Mouse (Mus musculus) heart, embryonic 10.5 days (tissue): ENCODE results near the gene Ang. TPM values are rescaled to one million over a fixed set of nuclear protein-coding genes. Genes with fewer than 3 reads are reported as not detected.
"Not testable (repeated sequence)": the region's sequence is repeated elsewhere in the genome, so short reads cannot be mapped to it uniquely, and the experiment has no call there.

Experiments
- DNase-seq: peaks from one replicate; pipeline ENCODE4 v3.0.0-alpha.2; 2017; ENCODE audit warnings: low spot score
- H3K27ac ChIP-seq: fragments of 300-500 bp; sonication (generic); 2 replicates; pipeline ENCODE4 v1.5.1; 2016; ENCODE audit warnings: mild to moderate bottlenecking
- H3K27me3 ChIP-seq: fragments of 300-500 bp; sonication (generic); 2 replicates; pipeline ENCODE4 v1.6.1; 2016; ENCODE audit warnings: mild to moderate bottlenecking; ENCODE audit not compliant: poor library complexity, insufficient read depth, severe bottlenecking
- H3K36me3 ChIP-seq: fragments of 300-500 bp; sonication (generic); 2 replicates; pipeline ENCODE4 v1.6.1; 2016; ENCODE audit warnings: mild to moderate bottlenecking, moderate library complexity
- H3K4me1 ChIP-seq: fragments of 300-500 bp; sonication (generic); 2 replicates; pipeline ENCODE4 v1.6.1; 2016; ENCODE audit warnings: mild to moderate bottlenecking
- H3K4me3 ChIP-seq: fragments of 300-500 bp; sonication (generic); 2 replicates; pipeline ENCODE4 v1.5.1; 2016; ENCODE audit warnings: mild to moderate bottlenecking, moderate library complexity
- H3K9me3 ChIP-seq: fragments of 300-500 bp; sonication (generic); 2 replicates; pipeline ENCODE4 v1.6.1; 2016; ENCODE audit warnings: mild to moderate bottlenecking, moderate library complexity
- WGBS: fragments of 180-500 bp; shearing (Covaris S2); methylation state at CpG from one replicate; pipeline ENCODE4 v1.1.7; 2016; 5-methylcytosine and 5-hydroxymethylcytosine counted together
- polyA plus RNA-seq: library from polyadenylated mRNA; unstranded; fragments of >200 nt; fragmentation: Nextera tagmentation; extraction: Ambion mirVana; gene quantifications from 2 replicates; pipeline ENCODE4 v1.2.1, GENCODE M21; 2016

The Ang gene
- polyA plus RNA-seq, 1 experiment from 2014 or later: 3.0 TPM

- 54% methylated on average over 8 of the region's 8 CpGs for WGBS
- H3K27me3 ChIP-seq: no peaks in the 10 kb centered on the region
Observed at GRCm38 (mm10) chr14:51092073-51092620, 1.2 kb downstream of the Ang start.

GRCm38 (mm10) chr14:51093496-51093895 lies 2.5 kb downstream of the Ang start:
- no peaks in the 10 kb centered on the region for H3K4me1 ChIP-seq
- H3K27me3 ChIP-seq: no peaks in the 10 kb centered on the region
- WGBS: 26% methylated on average over 3 of the region's 3 CpGs
- H3K9me3 ChIP-seq: no peaks in the 10 kb centered on the region
- no peak overlapping the region for H3K27ac ChIP-seq
- H3K36me3 ChIP-seq: no peaks in the 10 kb centered on the region
- no peak overlapping the region for H3K4me3 ChIP-seq
- DNase-seq: no peak

More at GRCm38 (mm10) chr14:51092073-51092620, 1.2 kb downstream of the Ang start:
- Histone ChIP-seq H3K27ac (no peak overlapping the region), H3K4me3 (no peak overlapping the region), H3K9me3 (no peaks in the 10 kb centered on the region), H3K36me3 (no peaks in the 10 kb centered on the region), H3K4me1 (no peaks in the 10 kb centered on the region)
- no peak for DNase-seq

- no peak for DNase-seq
- H3K27ac ChIP-seq: no peak overlapping the region
- WGBS: 78% methylated on average over 5 of the region's 5 CpGs
- no peak overlapping the region for H3K4me3 ChIP-seq
- H3K4me1 ChIP-seq: no peaks in the 10 kb centered on the region
- no peaks in the 10 kb centered on the region for H3K27me3 ChIP-seq
- no peaks in the 10 kb centered on the region for H3K36me3 ChIP-seq
- no peaks in the 10 kb centered on the region for H3K9me3 ChIP-seq
Observed at GRCm38 (mm10) chr14:51094096-51094875, 3.3 kb downstream of the Ang start.

GRCm38 (mm10) chr14:51094921-51095320 lies 4.0 kb downstream of the Ang start:
- DNase-seq: no peak
- Histone ChIP-seq H3K4me3 (no peak overlapping the region), H3K27me3 (no peaks in the 10 kb centered on the region), H3K27ac (no peak overlapping the region), H3K4me1 (no peaks in the 10 kb centered on the region), H3K9me3 (no peaks in the 10 kb centered on the region), H3K36me3 (no peaks in the 10 kb centered on the region)
- 73% methylated on average over 9 of the region's 9 CpGs for WGBS

GRCm38 (mm10) chr14:51095736-51096524 lies 5.0 kb downstream of the Ang start:
- no peak overlapping the region for H3K4me3 ChIP-seq
- no peaks in the 10 kb centered on the region for H3K9me3 ChIP-seq
- WGBS: 72% methylated on average over 9 of the region's 9 CpGs
- no peaks in the 10 kb centered on the region for H3K36me3 ChIP-seq
- no peak overlapping the region for H3K27ac ChIP-seq
- H3K27me3 ChIP-seq: no peaks in the 10 kb centered on the region
- no peaks in the 10 kb centered on the region for H3K4me1 ChIP-seq
- DNase-seq: no peak

GRCm38 (mm10) chr14:51098300-51098699 lies 7.3 kb downstream of the Ang start:
- not testable (repeated sequence) for H3K27ac ChIP-seq, H3K9me3 ChIP-seq, H3K4me3 ChIP-seq, H3K36me3 ChIP-seq, DNase-seq, H3K4me1 ChIP-seq, H3K27me3 ChIP-seq
- 44% methylated on average over 1 of the region's 1 CpGs for WGBS

GRCm38 (mm10) chr14:51098921-51099320 lies 8.0 kb downstream of the Ang start:
- no peak overlapping the region for H3K27ac ChIP-seq
- no peaks in the 10 kb centered on the region for H3K27me3 ChIP-seq
- H3K36me3 ChIP-seq: no peaks in the 10 kb centered on the region
- no peaks in the 10 kb centered on the region for H3K4me1 ChIP-seq
- DNase-seq: no peak
- 94% methylated on average over 11 of the region's 11 CpGs for WGBS
- no peaks in the 10 kb centered on the region for H3K9me3 ChIP-seq
- no peak overlapping the region for H3K4me3 ChIP-seq

- DNase-seq: no peak
- WGBS: 65% methylated on average over 9 of the region's 9 CpGs
- Histone ChIP-seq H3K27me3 (no peaks in the 10 kb centered on the region), H3K4me1 (no peaks in the 10 kb centered on the region), H3K4me3 (no peak overlapping the region), H3K27ac (no peak overlapping the region), H3K9me3 (no peaks in the 10 kb centered on the region), H3K36me3 (no peaks in the 10 kb centered on the region)
Observed at GRCm38 (mm10) chr14:51101284-51101683, 10.3 kb downstream of the Ang start.

- Histone ChIP-seq H3K9me3 (no peaks in the 10 kb centered on the region), H3K27ac (no peak overlapping the region), H3K4me3 (no peak overlapping the region), H3K36me3 (no peaks in the 10 kb centered on the region), H3K27me3 (no peaks in the 10 kb centered on the region), H3K4me1 (no peaks in the 10 kb centered on the region)
- no peak for DNase-seq
- 48% methylated on average over 3 of the region's 3 CpGs for WGBS
Observed at GRCm38 (mm10) chr14:51103217-51103616, 12.3 kb downstream of the Ang start.

GRCm38 (mm10) chr14:51104366-51104765 lies 13.4 kb downstream of the Ang start:
- no peaks in the 10 kb centered on the region for H3K36me3 ChIP-seq
- no peak overlapping the region for H3K4me3 ChIP-seq
- 91% methylated on average over 2 of the region's 2 CpGs for whole genome bisulfite sequencing
- H3K4me1 ChIP-seq: no peaks in the 10 kb centered on the region
- no peaks in the 10 kb centered on the region for H3K9me3 ChIP-seq
- H3K27ac ChIP-seq: no peak overlapping the region
- no peak for DNase-seq
- H3K27me3 ChIP-seq: no peaks in the 10 kb centered on the region

GRCm38 (mm10) chr14:51106449-51106967 lies 15.6 kb downstream of the Ang start:
- H3K4me3 ChIP-seq: no peak overlapping the region
- no peaks in the 10 kb centered on the region for H3K36me3 ChIP-seq
- DNase-seq: no peak
- no peaks in the 10 kb centered on the region for H3K27me3 ChIP-seq
- no peak overlapping the region for H3K27ac ChIP-seq
- H3K9me3 ChIP-seq: no peaks in the 10 kb centered on the region
- H3K4me1 ChIP-seq: no peaks in the 10 kb centered on the region; the same call in 1 of the 2 replicates

GRCm38 (mm10) chr14:51111966-51112365 lies 21.0 kb downstream of the Ang start:
- Histone ChIP-seq H3K9me3 (no peaks in the 10 kb centered on the region), H3K4me1 (peaks cover 10% of the 10 kb centered on the region), H3K36me3 (no peaks in the 10 kb centered on the region), H3K4me3 (no peak overlapping the region), H3K27me3 (no peaks in the 10 kb centered on the region), H3K27ac (peak overlapping the region; percentile 22; the same call in 1 of the 2 replicates)
- peak; percentile 82 for DNase-seq
- WGBS: 39% methylated on average over 3 of the region's 3 CpGs

GRCm38 (mm10) chr14:51113476-51113875 lies 22.5 kb downstream of the Ang start:
- no peaks in the 10 kb centered on the region for H3K9me3 ChIP-seq
- DNase-seq: no peak
- 37% methylated on average over 9 of the region's 9 CpGs for WGBS
- no peaks in the 10 kb centered on the region for H3K36me3 ChIP-seq
- peaks cover 10% of the 10 kb centered on the region for H3K4me1 ChIP-seq
- H3K27ac ChIP-seq: no peak overlapping the region
- H3K27me3 ChIP-seq: no peaks in the 10 kb centered on the region
- H3K4me3 ChIP-seq: no peak overlapping the region
